Mouse (Mus musculus) myocyte (in vitro differentiated cells): Measurements from ENCODE around the gene Ap1m1. TPM values are rescaled to one million over a fixed set of nuclear protein-coding genes. Genes with fewer than 3 reads are reported as not detected.
A peak's percentile ranks its signal among the peaks of the same experiment; 100 is the strongest.

Source experiments
- H3K27me3 ChIP-seq: one replicate; pipeline ENCODE4 v1.6.1; 2011; ENCODE audit not compliant: control insufficient read depth, insufficient read depth, insufficient read length
- H3K36me3 ChIP-seq: one replicate; pipeline ENCODE4 v1.6.1; 2011; ENCODE audit not compliant: control insufficient read depth, insufficient read depth
- H3K4me2 ChIP-seq: one replicate; pipeline ENCODE4 v1.6.1; 2011; ENCODE audit warnings: low read depth, control low read depth
- H3K4me3 ChIP-seq: one replicate; pipeline ENCODE4 v1.5.1; 2011; ENCODE audit warnings: mild to moderate bottlenecking, control low read depth, moderate library complexity
- H3K79me2 ChIP-seq: one replicate; pipeline ENCODE4 v1.6.1; 2011; ENCODE audit not compliant: control insufficient read depth, insufficient read depth
- H3ac ChIP-seq: one replicate; pipeline ENCODE4 v1.6.1; 2011; ENCODE audit not compliant: control insufficient read depth, insufficient read length
- CEBPB ChIP-seq: IDR thresholded peaks from 2 replicates; pipeline ENCODE4 v1.6.1; 2011; ENCODE audit warnings: mild to moderate bottlenecking, moderate library complexity; ENCODE audit not compliant: poor library complexity, insufficient read depth, severe bottlenecking
- E2F4 ChIP-seq: IDR thresholded peaks from one replicate; pipeline ENCODE4 v1.6.1; 2011; ENCODE audit warnings: mild to moderate bottlenecking, control low read depth, moderate library complexity; ENCODE audit not compliant: insufficient read depth
- MAX ChIP-seq: IDR thresholded peaks from one replicate; pipeline ENCODE4 v1.6.1; 2011; ENCODE audit warnings: low read depth, mild to moderate bottlenecking, control low read depth
- MYOD1 ChIP-seq, 3 experiments: IDR thresholded peaks; one replicate each; pipeline ENCODE4 v1.6.1; 2011; ENCODE audit warnings: control low read depth in 2 of 3, low read depth in 2 of 3, mild to moderate bottlenecking in 2 of 3, moderate library complexity in 1 of 3; ENCODE audit not compliant: insufficient read length in 2 of 3, control insufficient read depth in 1 of 3
- MYOG ChIP-seq, 3 experiments: IDR thresholded peaks; one replicate each; pipeline ENCODE4 v1.6.1; 2011; ENCODE audit warnings: control low read depth in 2 of 3, low read depth in 2 of 3, mild to moderate bottlenecking in 2 of 3; ENCODE audit not compliant: insufficient read length in 2 of 3, control insufficient read depth in 1 of 3, insufficient read depth in 1 of 3
- POLR2A ChIP-seq: IDR thresholded peaks from one replicate; pipeline ENCODE4 v1.6.1; 2011; ENCODE audit warnings: low read depth, mild to moderate bottlenecking, control low read depth, moderate library complexity; ENCODE audit not compliant: insufficient read length
- POLR2AphosphoS2 ChIP-seq: IDR thresholded peaks from one replicate; pipeline ENCODE4 v1.6.1; 2011; ENCODE audit warnings: low read depth, control low read depth; ENCODE audit not compliant: insufficient read length
- REST ChIP-seq: IDR thresholded peaks from one replicate; pipeline ENCODE4 v1.6.1; 2011; ENCODE audit warnings: mild to moderate bottlenecking, control low read depth, moderate library complexity; ENCODE audit not compliant: insufficient read depth, insufficient read length
- SRF ChIP-seq: IDR thresholded peaks from one replicate; pipeline ENCODE4 v1.6.1; 2011; ENCODE audit warnings: low read depth; ENCODE audit not compliant: control insufficient read depth, insufficient read length
- TCF12 ChIP-seq: IDR thresholded peaks from one replicate; pipeline ENCODE4 v1.6.1; 2011; ENCODE audit warnings: mild to moderate bottlenecking, control low read depth; ENCODE audit not compliant: poor library complexity, insufficient read depth, severe bottlenecking
- TCF3 ChIP-seq: IDR thresholded peaks from one replicate; pipeline ENCODE4 v1.6.1; 2011; ENCODE audit warnings: low read depth, control low read depth; ENCODE audit not compliant: insufficient read length
- USF1 ChIP-seq: IDR thresholded peaks from one replicate; pipeline ENCODE4 v1.6.1; 2011; ENCODE audit warnings: low read depth, mild to moderate bottlenecking, control low read depth, moderate library complexity
- polyA plus RNA-seq: library from polyadenylated mRNA; unstranded; fragments of >200 nt; fragmentation: generic; extraction: Trizol; gene quantifications from one replicate; pipeline ENCODE4 v1.2.1, GENCODE M21; 2012; ENCODE audit warnings: missing spikeins

Gene Ap1m1
- polyA plus RNA-seq, 1 experiment, result 57.8 TPM

DNA sequence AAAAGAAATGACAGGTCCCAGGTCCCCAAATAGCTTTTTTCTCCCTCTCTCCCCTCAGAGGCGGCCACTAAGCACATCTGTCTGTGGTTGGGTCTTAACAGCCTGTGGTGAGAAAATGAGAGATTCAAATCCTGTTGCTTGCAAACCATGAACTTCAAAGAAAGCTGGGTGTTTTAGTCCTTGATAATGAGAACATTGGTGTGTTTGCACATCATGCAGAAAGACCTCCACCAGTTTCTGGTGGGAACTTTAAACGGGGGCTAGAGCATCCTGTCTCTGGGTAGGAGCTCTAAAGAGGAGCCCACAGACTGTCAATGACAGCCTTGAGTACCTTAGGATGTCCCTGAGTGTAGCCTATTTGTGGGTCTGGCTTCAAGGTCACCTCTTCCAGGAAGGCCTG, 51.3 kb downstream of the Ap1m1 start:
- no peak overlapping the region for H3K4me3 ChIP-seq
- H3K4me2 ChIP-seq, result no peak overlapping the region
- TF ChIP-seq REST (no peak), POLR2AphosphoS2 (no peak), MYOD1 (IDR thresholded peaks at IDR 0.05; ENCODE audit: control insufficient read depth in 1 of 3, insufficient read length in 2 of 3, low read depth in 2 of 3) (no peak), MYOG (IDR thresholded peaks at IDR 0.05; ENCODE audit: control insufficient read depth in 1 of 3, insufficient read depth in 1 of 3, insufficient read length in 2 of 3, low read depth in 2 of 3) (no peak), USF1 (no peak), TCF12 (no peak), E2F4 (no peak), MAX (no peak), TCF3 (no peak), CEBPB (no peak)
- no peaks in the 10 kb centered on the region for H3K36me3 ChIP-seq
- no peaks in the 10 kb centered on the region for H3K27me3 ChIP-seq
- H3K79me2 ChIP-seq, result no peaks in the 10 kb centered on the region
- no peak overlapping the region for H3ac ChIP-seq

DNA sequence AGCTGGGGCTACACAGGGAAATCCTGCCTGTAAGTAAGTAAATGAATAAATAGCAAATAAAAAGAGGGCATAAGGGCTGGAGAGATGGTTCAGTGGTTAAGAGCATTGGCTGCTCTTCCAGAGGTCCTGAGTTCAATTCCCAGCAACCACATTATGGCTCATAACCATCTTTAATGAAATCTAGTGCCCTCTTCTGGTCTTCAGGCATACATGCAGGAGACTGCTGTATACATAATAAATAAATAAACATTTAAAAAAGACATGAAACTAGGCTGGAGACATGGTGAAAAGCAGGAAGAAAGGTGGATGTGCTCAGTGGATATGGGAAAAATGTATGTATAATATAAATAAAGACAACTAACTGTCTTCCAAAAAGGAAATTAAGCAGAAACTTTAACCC, 53.5 kb downstream of the Ap1m1 start:
- Histone ChIP-seq H3K27me3 (no peaks in the 10 kb centered on the region), H3ac (no peak overlapping the region), H3K4me3 (no peak overlapping the region), H3K79me2 (no peaks in the 10 kb centered on the region), H3K36me3 (no peaks in the 10 kb centered on the region), H3K4me2 (no peak overlapping the region)
- no peak for TF ChIP-seq USF1
- no peak for TF ChIP-seq TCF3
- TF ChIP-seq POLR2A, result no peak
- TF ChIP-seq POLR2AphosphoS2, result no peak
- no peak for TF ChIP-seq CEBPB
- TF ChIP-seq TCF12, result no peak
- TF ChIP-seq MYOD1 (IDR thresholded peaks at IDR 0.05; ENCODE audit: control insufficient read depth in 1 of 3, insufficient read length in 2 of 3, low read depth in 2 of 3), result no peak
- TF ChIP-seq REST, result no peak
- TF ChIP-seq MAX, result no peak
- no peak for TF ChIP-seq E2F4
- TF ChIP-seq MYOG (IDR thresholded peaks at IDR 0.05; ENCODE audit: control insufficient read depth in 1 of 3, insufficient read depth in 1 of 3, insufficient read length in 2 of 3, low read depth in 2 of 3), result no peak
- TF ChIP-seq SRF, result no peak

DNA sequence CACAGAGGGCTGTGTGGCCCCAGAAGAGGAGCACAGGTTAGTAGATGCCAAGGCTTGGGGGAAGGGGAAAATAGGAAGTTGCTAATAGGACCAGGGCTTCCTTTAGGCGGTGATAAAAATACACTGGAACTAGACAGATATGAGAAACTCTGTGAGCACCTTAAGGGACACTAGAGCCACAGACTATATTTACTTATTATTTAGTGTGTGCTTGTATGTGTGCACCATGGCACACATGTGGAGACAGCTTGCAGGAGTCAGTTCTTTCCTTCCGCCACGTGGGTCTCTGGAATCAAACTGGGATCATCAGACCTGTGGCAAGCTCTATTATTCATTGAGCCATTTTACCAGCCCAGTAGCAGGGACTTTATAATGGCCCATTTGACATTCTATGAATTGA, 55.3 kb downstream of the Ap1m1 start:
- no peaks in the 10 kb centered on the region for H3K27me3 ChIP-seq
- H3K4me3 ChIP-seq, result no peak overlapping the region
- H3K36me3 ChIP-seq, result no peaks in the 10 kb centered on the region
- no peak for TF ChIP-seq REST
- TF ChIP-seq CEBPB, result no peak
- TF ChIP-seq SRF, result no peak
- TF ChIP-seq MYOD1 (IDR thresholded peaks at IDR 0.05; ENCODE audit: control insufficient read depth in 1 of 3, insufficient read length in 2 of 3, low read depth in 2 of 3), result no peak
- no peak for TF ChIP-seq USF1
- TF ChIP-seq TCF12, result no peak
- TF ChIP-seq MAX, result no peak
- no peak for TF ChIP-seq TCF3
- no peak for TF ChIP-seq POLR2A
- TF ChIP-seq E2F4, result no peak
- no peak for TF ChIP-seq POLR2AphosphoS2
- TF ChIP-seq MYOG (IDR thresholded peaks at IDR 0.05; ENCODE audit: control insufficient read depth in 1 of 3, insufficient read depth in 1 of 3, insufficient read length in 2 of 3, low read depth in 2 of 3), result no peak
- H3K79me2 ChIP-seq, result no peaks in the 10 kb centered on the region
- H3K4me2 ChIP-seq, result peak overlapping the region; percentile 48
- H3ac ChIP-seq, result no peak overlapping the region

DNA sequence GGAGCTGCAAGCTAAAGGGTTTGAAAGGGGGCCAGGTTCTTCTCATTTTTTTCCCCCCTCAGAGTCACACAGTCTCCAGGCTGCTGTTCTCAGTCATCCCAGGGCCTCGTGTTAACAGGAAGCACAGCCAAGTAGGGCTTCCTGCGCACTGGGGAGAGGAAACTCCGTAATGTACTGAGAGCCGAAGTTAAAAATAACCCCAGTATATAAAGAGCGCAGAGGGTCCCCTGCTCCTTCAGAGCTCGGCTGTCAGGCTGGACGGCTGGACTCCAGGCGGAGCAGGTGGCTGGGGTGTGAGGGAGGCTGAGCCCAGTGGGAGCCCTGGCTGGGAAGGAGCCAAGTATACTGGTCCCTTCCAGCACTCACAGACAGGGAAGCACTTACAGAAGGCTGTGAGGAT, 55.9 kb downstream of the Ap1m1 start:
- Histone ChIP-seq H3K79me2 (no peaks in the 10 kb centered on the region), H3K4me3 (no peak overlapping the region), H3K27me3 (no peaks in the 10 kb centered on the region), H3K36me3 (no peaks in the 10 kb centered on the region), H3ac (no peak overlapping the region), H3K4me2 (peak overlapping the region; percentile 48)
- peak in 2 of 3 experiments; percentile 50 to 71 for TF ChIP-seq MYOG (IDR thresholded peaks at IDR 0.05; ENCODE audit: control insufficient read depth in 1 of 3, insufficient read depth in 1 of 3, insufficient read length in 2 of 3, low read depth in 2 of 3)
- TF ChIP-seq MYOD1 (IDR thresholded peaks at IDR 0.05; ENCODE audit: control insufficient read depth in 1 of 3, insufficient read length in 2 of 3, low read depth in 2 of 3), result peak in 2 of 3 experiments; percentile 68 to 84
- TF ChIP-seq TCF3, result no peak

DNA sequence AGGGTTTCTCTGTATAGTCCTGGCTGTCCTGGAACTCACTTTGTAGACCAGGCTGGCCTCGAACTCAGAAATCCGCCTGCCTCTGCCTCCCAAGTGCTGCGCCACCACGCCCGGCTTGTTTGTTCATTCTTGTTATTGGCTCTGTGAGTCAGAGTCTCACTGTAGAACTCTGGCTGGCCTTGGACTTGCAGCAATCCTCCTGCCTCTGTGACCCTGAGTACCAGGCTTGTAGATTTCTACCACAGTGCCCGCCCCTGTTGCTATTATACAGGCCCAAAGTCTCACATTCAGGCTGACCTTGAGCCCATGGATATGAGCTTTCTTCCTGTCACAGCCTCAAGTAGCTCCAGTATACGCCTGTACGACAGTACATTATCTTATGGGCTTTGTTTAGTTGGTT, 56.7 kb downstream of the Ap1m1 start:
- no peaks in the 10 kb centered on the region for H3K36me3 ChIP-seq
- no peak overlapping the region for H3K4me2 ChIP-seq
- TF ChIP-seq USF1 (no peak), TCF3 (no peak), POLR2AphosphoS2 (no peak)
- no peaks in the 10 kb centered on the region for H3K27me3 ChIP-seq
- H3K79me2 ChIP-seq, result no peaks in the 10 kb centered on the region
- H3ac ChIP-seq, result no peak overlapping the region
- no peak overlapping the region for H3K4me3 ChIP-seq
